Mouse (Mus musculus): ENCODE measurements around the gene Zfp941.
"Not testable (repeated sequence)": the region's sequence is repeated elsewhere in the genome, so short reads cannot be mapped to it uniquely, and the experiment has no call there.

Gene Zfp941

DNA sequence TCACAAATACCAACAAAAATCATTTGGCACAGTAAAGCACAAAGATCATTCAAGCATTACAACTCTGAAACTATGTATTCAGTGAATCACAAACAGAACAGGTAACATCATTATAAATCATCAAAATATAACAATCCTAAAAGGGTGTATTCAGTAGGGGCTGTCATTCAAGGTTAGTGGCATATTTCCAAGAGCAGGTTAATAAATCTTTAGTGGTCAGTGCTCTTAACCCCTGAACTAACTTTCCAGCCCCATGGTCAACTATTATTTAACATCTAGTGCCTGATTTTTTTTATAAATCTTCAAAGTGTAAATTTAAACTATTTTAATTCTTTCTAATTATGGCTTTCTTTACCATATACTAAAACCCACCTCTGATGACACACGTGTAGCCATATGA is 56.6 kb downstream of the Zfp941 start:
- DNase-seq, result not testable (repeated sequence)

DNA sequence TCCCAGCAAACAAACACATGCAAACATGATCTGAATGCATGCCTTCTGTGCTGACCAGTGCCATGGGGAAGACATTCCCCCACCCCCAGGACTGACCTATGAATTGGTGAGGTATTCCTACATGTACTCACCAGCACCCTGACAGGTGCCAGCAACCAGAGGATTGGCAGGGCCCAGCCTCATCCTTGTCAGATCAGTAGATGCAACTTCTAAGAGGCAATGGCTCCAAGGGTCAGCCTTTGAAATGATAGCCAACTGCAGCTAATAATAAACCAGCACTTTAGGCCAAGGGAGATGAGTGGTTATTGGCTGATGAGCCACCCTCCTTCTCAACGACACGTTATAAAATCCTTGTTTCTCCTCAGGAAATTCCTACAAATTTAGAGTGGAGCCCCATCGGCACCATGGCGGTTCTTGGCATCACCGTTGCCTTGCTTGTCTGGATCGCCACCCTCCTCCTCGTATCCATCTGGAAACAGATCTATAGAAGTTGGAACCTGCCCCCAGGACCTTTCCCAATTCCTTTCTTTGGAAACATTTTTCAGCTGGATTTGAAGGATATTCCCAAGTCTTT is 58.4 kb downstream of the Zfp941 start, which contains the start of gene Cyp2e1:
Gene Cyp2e1 (plus strand): TSS at position 293 of the 574 bp plus-strand sequence.
- no peak for DNase-seq

DNA sequence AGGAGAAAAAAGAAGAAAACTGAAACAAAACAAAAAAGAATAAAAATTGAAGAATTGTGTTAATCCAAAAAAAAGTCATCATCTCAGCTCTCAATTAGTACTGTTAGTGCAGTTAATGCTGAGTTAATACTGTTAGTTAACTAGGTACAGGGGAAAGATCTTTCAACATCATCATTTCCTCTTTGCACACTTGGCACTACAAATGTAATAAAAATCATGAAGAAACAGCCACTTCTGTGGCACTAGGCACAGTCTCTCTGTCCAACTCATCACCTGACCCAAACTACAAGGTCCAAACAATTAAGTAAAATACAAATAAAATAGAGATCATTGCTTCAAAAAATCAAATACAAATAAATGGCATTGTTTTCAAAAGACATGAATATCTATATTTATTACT is 61.3 kb downstream of the Zfp941 start:
- DNase-seq, result no peak
